In genomic region chr2:144182108-144182507, GRCm38 (mm10) we compare ENCODE assay signal across 13 mouse cellular contexts.
"Had no signal": no experiment of that assay in that cellular context is flagged by ENCODE, and none has a peak within 500 bp of the region (broad histone marks: within the 10 kb centered on the region; RNA-seq: fewer than 3 reads in every experiment).

No protein-coding gene starts in this region.

- H3K9me3 ChIP-seq: limb, embryonic 15.5 days; neural tube, embryonic 15.5 days had no signal

- H3K9ac ChIP-seq: limb, embryonic 15.5 days; lung, embryonic 14.5 days; neural tube, embryonic 15.5 days had no signal

- H3K27me3 ChIP-seq: limb, embryonic 15.5 days; neural tube, embryonic 15.5 days had no signal

- H3K36me3 ChIP-seq: limb, embryonic 15.5 days; neural tube, embryonic 15.5 days had no signal

- DNase-seq: kidney, adult 8-10 months; kidney, postnatal 25 days; layer of hippocampus, postnatal 36 days; lung, embryonic 14.5 days; midbrain, embryonic 14.5 days; right cerebral cortex, adult 18-20 months; right cerebral cortex, postnatal 25 days; thymus, postnatal 36 days had no signal

- H3K4me3 ChIP-seq: limb, embryonic 15.5 days; myocyte; neural tube, embryonic 15.5 days had no signal

- ATAC-seq: inflammation-experienced regulatory T-cells, adult 6 months; intestine, postnatal 0 days had no signal

- H3K4me2 ChIP-seq: limb, embryonic 15.5 days; lung, embryonic 14.5 days; neural tube, embryonic 15.5 days had no signal

- H3K27ac ChIP-seq: limb, embryonic 15.5 days; neural tube, embryonic 15.5 days had no signal

- H3K4me1 ChIP-seq: limb, embryonic 15.5 days had no signal
